Mouse (Mus musculus) ovary, postnatal 10 days (tissue): ENCODE measurements around the gene 8030474K03Rik.
"Not testable (repeated sequence)": the region's sequence is repeated elsewhere in the genome, so short reads cannot be mapped to it uniquely, and the experiment has no call there.

Source experiments
- DNase-seq: peaks from one replicate; pipeline ENCODE4 v3.0.0; 2022; ENCODE audit warnings: low spot score

Gene 8030474K03Rik

DNA sequence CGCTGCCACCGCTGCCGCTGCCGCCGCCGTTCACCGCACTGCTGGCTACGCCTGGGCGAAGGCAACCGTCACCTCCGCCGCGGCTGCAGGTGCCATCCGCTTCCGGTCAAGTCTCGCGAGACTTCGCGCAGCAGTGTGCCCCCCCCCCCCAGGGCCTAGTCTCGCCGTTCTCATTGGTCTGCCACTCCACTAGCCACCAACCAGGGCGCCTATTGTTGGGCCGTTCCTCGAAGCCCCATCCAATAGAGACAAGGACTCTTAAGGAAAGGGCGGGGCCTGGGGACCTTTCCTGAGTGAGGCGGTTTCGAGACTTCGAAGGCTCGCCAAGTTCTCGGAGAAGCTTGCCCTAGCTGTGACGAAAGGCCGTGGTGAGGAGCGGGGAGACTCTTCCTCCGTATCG, at the start of gene 8030474K03Rik, which contains the start of gene Gm4779:
Gene 8030474K03Rik, plus strand, starts transcription at position 315 of the 400 bp plus-strand sequence.
Gene Gm4779, minus strand, starts transcription at position 82 of the 400 bp plus-strand sequence.
- no peak for DNase-seq

DNA sequence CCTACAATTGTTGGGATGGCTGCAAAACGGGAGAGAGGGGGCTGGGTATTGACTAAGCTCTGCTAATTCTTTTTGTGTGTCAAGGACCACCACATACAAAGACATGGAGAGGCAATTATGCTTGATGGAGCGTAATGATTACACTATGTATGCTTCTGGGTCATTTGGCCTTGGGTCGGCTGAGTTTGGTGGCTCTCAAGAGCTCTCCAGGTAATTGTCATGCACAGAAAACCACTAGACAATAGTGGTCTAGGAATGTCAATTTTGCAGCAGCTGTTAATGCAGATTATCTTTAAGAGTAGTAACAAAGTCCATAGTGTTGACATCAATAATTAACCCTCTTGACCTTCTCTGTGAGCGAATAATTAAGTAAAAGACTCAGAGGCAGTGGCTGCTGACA, 44.3 kb upstream of the 8030474K03Rik start:
- DNase-seq = no peak

DNA sequence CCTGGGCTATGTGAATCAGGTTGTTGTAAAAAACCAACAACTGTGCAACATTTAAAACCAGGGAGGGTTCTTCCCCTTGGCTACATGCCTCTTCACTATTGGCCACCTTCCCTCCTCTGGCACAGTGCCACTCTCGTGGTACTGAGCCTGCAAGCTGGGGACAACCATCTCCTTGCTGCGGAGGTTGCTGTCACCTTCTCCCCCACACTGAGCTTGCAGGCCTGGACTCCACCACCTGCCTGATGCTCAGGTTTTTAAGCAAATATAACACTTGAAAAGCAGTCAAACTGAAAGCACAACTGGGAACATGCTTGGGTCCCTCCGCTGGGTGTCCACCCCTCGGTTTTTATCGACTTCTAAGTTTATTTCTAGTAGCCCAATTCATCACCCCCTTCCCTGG, 40.0 kb upstream of the 8030474K03Rik start:
- no peak for DNase-seq

DNA sequence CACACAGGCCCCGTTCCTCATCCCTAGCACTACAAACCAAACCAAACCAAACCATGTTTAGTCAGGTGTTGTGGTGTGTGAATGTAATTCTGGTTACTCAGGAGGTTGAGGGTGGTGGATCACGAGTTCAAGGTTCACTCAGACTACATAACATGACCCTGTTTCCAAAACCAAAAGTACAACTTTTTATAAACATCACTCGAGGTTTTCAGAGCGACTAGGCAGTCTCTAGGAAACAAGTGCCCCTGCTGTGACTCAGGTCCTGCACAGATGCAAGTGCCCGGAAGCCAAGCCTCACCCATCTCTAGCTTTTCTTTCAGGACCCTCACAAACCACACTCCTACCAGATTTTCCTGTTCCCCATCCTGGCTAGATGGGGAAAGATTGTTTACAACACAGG, 29.8 kb upstream of the 8030474K03Rik start:
- DNase-seq = no peak

DNA sequence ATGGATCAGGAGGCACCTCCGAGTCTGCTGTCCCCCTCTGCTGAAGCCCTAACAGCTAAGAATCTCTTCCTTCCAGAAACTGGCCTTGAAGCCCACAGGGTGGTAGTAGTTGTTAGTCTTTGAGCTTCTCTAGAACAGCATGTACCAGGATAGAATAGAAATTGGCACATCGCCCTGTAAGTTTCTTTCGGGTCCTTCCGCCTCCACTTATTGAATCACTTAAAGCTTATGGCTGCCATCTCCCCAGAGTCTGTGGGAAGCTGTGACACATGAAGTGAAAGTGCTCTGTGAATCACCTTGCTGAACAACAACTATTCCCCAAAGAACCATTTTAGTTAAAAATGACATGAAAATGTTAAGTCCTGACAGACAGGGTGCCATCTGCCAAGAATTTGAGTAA, 29.3 kb upstream of the 8030474K03Rik start:
- no peak for DNase-seq

DNA sequence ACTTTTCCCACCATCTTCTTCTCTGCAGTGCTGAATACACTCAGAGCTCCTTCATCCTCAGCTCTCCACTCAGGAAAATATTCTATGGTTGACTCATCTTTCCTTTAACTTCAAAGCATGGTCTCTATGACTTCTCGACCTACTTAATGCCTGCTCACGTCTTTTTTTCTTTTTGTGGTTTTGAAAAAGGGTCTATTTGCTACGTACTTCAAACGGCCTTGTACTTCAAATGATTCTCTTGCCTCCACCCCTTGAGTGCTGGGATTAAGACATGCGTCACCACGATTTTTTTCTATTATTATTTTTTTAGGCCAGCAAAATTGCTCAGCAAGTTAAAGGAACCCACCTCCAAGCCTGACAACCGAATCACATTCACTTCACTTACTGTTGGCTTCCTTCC, 27.2 kb upstream of the 8030474K03Rik start:
- no peak for DNase-seq

DNA sequence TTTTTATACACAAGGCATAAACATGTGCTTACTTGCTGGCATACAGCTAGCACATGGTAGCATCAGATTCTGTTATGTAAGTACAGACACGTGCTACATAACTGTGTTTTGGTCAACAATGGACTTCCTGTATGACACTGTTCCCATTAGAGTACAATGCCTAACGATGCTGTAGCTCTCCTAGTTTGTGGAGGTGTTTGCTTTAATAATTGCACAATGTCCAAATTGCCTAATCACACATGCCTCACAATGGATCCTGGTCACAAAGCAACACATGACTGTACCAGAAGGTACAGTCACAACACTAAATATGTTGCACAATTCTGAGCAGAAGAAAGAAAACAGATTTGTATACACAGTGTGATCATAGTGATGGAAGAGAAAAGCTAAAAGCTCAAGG, 25.0 kb upstream of the 8030474K03Rik start:
- DNase-seq = no peak

DNA sequence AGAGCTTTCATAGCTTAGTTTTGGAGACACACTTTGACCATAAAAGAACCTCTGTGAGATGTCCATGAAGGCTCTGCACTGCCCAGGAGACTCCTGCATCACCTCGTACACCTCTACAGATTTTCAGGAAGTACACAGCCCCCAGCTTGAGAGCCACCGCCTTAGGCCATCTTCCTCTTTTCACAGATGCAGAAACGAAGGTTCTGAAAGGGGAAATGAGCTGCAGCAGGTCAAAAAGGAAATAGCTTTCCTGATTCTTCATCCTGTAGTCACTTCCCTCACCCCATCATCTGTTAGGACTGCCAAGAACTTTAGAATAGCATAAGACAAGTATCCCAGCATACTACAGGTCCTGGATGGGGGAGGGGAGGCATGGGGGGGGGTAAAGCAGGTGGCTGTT, 24.1 kb upstream of the 8030474K03Rik start:
- no peak for DNase-seq

DNA sequence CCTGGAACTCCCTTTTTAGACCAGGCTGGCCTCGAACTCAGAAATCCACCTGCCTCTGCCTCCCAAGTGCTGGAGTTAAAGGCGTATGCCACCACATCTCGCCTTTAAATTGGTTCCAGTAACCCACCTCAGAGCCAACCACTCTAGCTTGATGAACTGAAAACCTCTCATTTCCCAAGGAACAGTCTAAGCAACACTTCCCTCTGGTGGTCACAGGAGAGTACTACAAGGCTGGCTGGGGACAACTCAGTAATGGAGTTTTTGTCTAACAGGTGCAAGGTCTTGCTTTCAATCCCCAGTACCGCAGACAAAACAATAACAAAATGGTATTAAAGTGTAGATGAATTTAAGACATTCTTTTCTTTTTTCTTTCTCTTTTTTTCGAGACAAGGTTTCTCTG, 22.4 kb upstream of the 8030474K03Rik start:
- DNase-seq = peak; percentile 7

DNA sequence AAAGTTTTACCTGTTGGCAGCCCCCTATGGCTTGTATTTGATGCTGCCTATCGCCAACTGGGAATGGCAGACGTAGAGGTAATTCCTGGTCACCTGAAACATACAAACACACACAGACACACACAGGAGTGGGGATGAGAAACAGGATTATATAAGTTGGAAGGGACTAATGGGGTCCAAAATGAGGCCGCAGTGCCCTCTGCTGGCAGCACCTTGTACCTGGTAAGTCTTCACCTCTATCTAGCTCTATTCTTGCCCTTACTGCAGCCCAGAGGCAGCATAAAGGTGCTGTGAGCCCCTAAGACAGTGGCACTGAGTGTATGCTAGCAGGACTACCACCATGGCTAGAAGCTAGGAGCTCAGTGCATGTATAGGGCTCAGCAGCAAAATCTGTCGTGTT, 2.9 kb upstream of the 8030474K03Rik start:
- DNase-seq = no peak

DNA sequence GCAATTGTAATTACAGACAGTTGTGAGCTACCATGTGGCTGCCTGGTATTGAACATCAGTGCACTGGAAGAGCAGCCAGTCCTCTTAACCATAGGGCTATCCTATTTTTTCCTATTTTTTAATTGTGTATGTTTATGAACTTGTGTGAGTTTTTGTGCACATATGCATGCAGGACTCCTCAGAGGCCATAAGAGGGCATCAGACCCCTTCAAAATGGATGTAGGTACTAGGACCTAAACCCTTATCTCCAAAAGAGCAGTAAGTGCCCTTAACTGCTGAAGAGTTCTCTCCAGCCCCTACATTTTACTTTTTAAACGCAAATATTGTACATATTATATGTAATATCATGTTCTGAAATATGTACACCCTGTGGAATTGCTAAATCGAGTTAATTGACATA, 11.1 kb downstream of the 8030474K03Rik start:
- DNase-seq = no peak

DNA sequence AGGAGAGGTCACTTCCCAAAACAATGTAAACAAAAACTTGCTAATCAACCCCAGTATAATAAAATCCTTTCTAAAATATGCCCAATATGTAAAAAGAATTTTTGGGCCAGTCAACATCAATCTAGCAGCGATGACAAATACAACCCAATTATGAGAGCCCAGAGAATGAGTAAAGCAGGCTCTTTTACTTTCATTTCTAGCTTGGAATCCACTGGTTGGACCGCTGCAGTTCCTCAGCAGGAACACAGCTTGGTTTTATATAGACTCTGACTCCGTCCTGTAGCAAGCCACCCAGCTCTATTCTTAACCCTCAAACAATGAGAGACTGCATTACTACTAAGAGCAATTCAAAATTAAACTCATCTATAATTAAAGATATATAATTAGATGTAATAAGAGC, 17.3 kb downstream of the 8030474K03Rik start:
- DNase-seq = no peak

DNA sequence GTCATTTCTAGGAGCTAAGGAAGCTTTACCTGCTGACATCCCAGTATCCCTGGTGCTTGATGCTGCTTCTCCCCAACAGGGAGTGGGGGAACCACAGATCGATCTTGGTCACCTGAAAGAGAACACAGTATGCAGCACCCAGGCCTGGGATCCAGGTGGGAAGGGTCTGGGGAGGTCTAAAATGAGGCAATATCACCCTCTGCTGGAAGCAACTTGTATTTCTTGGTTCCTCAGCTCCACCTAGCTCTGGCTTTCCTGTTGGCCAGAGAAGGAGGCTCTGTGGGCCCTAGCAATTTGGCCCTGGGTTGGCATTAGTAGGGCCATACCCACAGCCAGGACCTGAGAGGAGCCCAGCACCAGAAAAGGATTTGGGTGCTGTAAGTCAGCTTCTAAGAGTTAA, 24.7 kb downstream of the 8030474K03Rik start:
- DNase-seq = no peak

DNA sequence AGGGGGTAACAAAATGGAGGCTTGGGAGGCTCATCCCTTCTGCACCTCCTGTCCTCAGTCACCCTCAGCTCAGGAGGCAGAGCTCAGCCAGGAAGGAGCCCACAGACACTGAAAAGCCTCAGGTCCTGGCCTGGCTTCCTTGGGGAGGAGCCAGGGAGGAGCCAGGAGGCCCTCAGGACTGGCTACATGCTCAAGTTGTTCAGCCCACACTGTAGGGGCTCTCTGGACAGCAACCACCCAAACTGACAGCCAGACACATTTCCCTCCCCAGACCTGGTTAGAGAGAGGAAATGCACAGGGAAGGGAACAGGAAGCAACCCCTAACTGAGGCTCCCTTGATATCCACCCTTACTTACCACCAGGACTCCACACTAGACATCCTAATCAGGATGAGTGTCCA, 25.5 kb downstream of the 8030474K03Rik start:
- DNase-seq = not testable (repeated sequence)

DNA sequence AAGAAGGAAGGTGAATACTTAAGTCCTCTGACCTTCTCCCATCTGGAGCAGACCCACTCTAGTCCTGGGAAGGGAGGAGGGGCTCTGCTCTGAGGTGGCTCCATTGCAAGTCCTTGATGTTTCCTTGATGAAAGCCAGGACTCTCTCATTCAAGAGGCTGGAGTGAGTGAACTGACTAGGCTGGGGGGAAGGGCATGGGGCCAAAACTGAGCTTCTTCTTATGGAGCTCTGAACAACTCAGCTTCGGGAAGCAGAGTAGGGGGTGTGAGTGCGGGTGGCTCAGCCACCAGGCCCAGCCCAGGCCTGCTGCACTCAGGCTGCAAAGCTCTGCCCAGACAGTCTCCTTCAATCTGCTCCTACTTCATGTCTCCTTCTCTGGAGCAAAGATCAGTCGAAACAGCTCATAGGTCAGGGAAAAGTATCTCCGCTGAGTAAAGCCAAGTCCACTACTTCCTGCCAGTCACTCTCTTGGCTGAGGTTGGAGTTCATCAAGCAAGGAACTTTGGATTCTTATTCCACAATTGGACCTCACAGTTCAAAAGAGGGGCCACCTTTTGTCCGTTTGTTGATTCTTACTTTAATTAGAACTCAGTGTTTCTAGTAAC, 52.8 kb downstream of the 8030474K03Rik start:
- DNase-seq = no peak
